Mouse (Mus musculus) forebrain, embryonic 13.5 days (tissue): ENCODE measurements at regions not wholly inside any gene's neighbourhood (a gene's known extent, or its start where the extent isn't known, plus 50 kb on each side); places are given as distances from the start of the nearest gene placed in this dataset.

Experiments used
- ATAC-seq: fragments of 200-750 bp; cut with Nextera tagmentation; 2 replicates; pipeline ENCODE4 v1.8.0; 2017
- H3K27ac ChIP-seq: fragments of 300-500 bp; sonication (generic); 2 replicates; pipeline ENCODE4 v1.5.1; 2015; ENCODE audit warnings: inconsistent platforms, mild to moderate bottlenecking, moderate library complexity
- H3K27me3 ChIP-seq: fragments of 300-500 bp; sonication (generic); 2 replicates; pipeline ENCODE4 v1.6.1; 2015; ENCODE audit warnings: mild to moderate bottlenecking, inconsistent platforms
- H3K36me3 ChIP-seq: fragments of 300-500 bp; sonication (generic); 2 replicates; pipeline ENCODE4 v1.6.1; 2015; ENCODE audit warnings: mild to moderate bottlenecking, inconsistent platforms; ENCODE audit not compliant: poor library complexity, severe bottlenecking
- H3K4me1 ChIP-seq: fragments of 300-500 bp; sonication (generic); 2 replicates; pipeline ENCODE4 v1.6.1; 2015; ENCODE audit warnings: inconsistent platforms
- H3K4me2 ChIP-seq: fragments of 300-500 bp; sonication (generic); 2 replicates; pipeline ENCODE4 v1.6.1; 2015; ENCODE audit warnings: inconsistent platforms, mild to moderate bottlenecking, moderate library complexity
- H3K4me3 ChIP-seq: fragments of 300-500 bp; sonication (generic); 2 replicates; pipeline ENCODE4 v1.5.1; 2015; ENCODE audit warnings: mild to moderate bottlenecking, inconsistent platforms
- H3K9ac ChIP-seq: fragments of 300-500 bp; sonication (generic); 2 replicates; pipeline ENCODE4 v1.6.1; 2015; ENCODE audit warnings: mild to moderate bottlenecking, inconsistent platforms
- H3K9me3 ChIP-seq: fragments of 300-500 bp; sonication (generic); replicated peaks from 2 replicates; pipeline ENCODE4 v1.6.1; 2016; ENCODE audit warnings: inconsistent platforms
- WGBS: fragments of 180-500 bp; shearing (Covaris S2); methylation state at CpG from one replicate; pipeline ENCODE4 v1.1.7; 2015; 5-methylcytosine and 5-hydroxymethylcytosine counted together

DNA sequence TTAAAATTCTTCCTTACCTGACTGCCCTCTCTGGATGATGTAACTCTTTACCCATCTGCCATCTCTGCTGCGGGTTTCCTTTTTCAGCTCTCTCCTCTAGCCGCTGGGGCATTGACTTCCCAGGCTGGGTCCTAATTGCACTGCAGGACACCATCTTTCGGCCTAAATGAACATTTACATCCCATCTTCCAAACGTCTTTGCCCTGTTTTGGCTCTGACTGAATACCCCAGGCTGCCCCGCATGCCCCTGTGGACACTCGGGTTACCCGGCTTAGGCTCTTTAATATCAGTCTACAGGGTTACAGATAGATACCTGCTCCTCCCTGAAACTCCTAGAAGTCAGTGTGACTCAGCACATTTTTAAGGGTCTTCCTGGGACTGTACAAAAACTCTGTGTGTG lies 193.3 kb downstream of the Enc1 start:
- Histone ChIP-seq H3K9me3 (no peaks in the 10 kb centered on the region), H3K4me2 (no peak overlapping the region), H3K36me3 (no peaks in the 10 kb centered on the region), H3K27ac (no peak overlapping the region), H3K4me1 (peaks cover 47% of the 10 kb centered on the region), H3K4me3 (no peak overlapping the region), H3K9ac (no peak overlapping the region), H3K27me3 (no peaks in the 10 kb centered on the region)
- ATAC-seq: no peak
- WGBS: 40% methylated on average over 7 of the region's 7 CpGs

DNA sequence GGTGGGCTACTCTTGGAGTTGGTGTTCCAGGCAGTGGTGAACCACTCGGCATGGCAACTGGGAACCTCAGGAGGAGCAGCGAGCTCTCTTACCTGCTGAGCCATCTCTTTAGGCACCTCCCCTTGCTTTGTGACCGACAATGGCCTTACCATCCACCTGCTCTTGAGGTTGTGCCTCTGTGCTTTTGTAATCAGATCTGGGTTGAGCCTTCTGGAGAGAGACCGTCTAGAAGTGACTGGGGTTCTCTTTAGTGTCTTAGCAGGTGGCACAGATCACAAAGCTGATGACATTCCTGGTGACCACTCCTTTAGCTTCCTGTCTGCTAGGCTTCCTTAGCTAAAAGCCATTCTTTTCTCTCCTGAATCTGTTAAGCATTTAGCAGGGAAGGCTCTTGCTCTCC lies 191.7 kb downstream of the Enc1 start:
- Histone ChIP-seq H3K27ac (no peak overlapping the region), H3K4me2 (no peak overlapping the region), H3K9me3 (no peaks in the 10 kb centered on the region), H3K27me3 (no peaks in the 10 kb centered on the region), H3K4me1 (peaks cover 32% of the 10 kb centered on the region), H3K36me3 (no peaks in the 10 kb centered on the region), H3K9ac (no peak overlapping the region), H3K4me3 (no peak overlapping the region)
- no peak for ATAC-seq
- WGBS: 44% methylated on average over 4 of the region's 4 CpGs

DNA sequence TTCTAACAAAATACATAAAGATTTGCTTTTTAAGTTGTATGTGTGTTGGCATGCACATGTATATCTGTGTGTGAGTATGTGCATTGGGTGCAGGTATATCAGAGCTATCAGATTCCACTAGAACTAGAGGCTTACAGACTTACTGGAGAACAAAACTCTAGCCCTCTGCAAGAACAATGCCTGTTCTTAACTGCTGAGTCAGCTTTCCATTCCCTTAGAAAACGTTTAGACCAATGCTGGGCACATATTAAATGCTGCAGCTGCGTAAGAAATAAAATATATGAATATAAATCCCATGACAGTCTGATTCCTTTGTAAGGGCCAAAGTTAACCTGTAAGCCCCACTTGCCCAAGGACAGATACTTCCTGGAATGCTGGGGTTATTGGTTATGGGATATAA lies 190.0 kb downstream of the Enc1 start:
- Histone ChIP-seq H3K27ac (no peak overlapping the region), H3K9ac (no peak overlapping the region), H3K9me3 (no peaks in the 10 kb centered on the region), H3K4me2 (no peak overlapping the region), H3K36me3 (no peaks in the 10 kb centered on the region), H3K4me1 (peaks cover 15% of the 10 kb centered on the region), H3K27me3 (no peaks in the 10 kb centered on the region), H3K4me3 (no peak overlapping the region)
- 49% methylated on average over 2 of the region's 2 CpGs for WGBS
- ATAC-seq: no peak

DNA sequence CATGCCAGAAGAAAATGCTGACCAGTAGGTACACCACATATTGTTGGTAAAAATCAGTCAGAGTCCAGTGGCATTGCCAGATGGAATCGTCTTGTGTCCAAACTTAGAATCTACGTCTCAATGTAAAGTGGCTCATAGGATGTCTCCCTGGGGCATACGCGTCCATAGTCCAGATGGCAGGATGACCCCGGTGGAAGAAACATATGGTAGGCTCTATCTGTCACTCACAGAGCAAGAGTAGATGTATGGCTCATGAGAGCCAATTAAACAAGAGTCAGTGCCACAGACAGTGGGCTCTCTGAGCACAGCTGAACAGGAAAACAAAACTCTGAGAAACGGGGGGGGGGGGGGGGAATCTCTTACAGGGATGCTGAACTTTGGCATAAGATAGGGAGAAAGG lies 187.3 kb downstream of the Enc1 start:
- ATAC-seq: no peak
- no peaks in the 10 kb centered on the region for H3K27me3 ChIP-seq
- no peaks in the 10 kb centered on the region for H3K36me3 ChIP-seq
- H3K4me1 ChIP-seq: peaks cover 16% of the 10 kb centered on the region
- no peak overlapping the region for H3K4me3 ChIP-seq
- H3K27ac ChIP-seq: no peak overlapping the region
- 69% methylated on average over 6 of the region's 6 CpGs for WGBS
- H3K9ac ChIP-seq: no peak overlapping the region
- H3K4me2 ChIP-seq: no peak overlapping the region
- H3K9me3 ChIP-seq: no peaks in the 10 kb centered on the region

DNA sequence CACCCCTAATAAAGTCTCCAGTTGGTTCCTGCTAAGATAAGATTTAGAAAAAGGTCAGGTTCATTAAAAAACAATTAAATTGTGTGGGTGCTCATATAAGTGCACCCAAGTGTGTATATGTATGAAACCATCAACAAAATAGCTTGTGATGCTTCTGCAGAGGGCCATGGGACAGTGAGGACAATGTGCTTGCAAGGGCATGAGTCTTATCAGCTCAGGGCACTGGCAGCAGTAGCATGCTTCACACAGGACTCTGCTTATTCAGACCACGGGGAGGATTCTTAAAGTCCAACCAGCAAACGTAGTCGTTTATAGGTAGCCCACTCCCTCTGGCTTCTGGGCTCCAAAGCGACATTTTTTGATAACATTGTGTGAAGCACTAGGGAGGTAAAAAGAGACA lies 186.6 kb downstream of the Enc1 start:
- Histone ChIP-seq H3K9ac (no peak overlapping the region), H3K27ac (no peak overlapping the region), H3K9me3 (no peaks in the 10 kb centered on the region), H3K27me3 (no peaks in the 10 kb centered on the region), H3K4me3 (no peak overlapping the region), H3K4me2 (no peak overlapping the region), H3K4me1 (peaks cover 17% of the 10 kb centered on the region), H3K36me3 (no peaks in the 10 kb centered on the region)
- WGBS: 71% methylated on average over 4 of the region's 4 CpGs
- no peak for ATAC-seq

DNA sequence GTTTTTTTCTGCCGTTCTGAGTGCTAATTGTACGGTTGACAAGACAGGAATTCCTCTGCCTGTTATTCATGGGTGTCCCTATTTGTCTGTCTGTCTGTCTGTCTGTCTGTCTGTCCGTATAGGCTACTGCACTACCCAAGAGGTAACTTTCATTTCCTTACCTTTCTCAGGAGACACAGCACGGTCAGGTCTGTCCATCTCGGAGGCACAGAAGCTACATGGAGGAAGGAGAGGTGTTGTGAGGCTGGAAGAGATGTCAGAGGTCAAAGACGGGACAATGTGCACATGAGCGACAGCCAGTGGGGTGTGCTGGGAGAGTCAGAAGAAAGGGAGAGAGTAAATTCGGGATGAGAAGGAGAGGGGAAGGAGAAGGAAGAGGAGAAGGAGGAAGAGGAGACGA lies 184.8 kb downstream of the Enc1 start:
- ATAC-seq: no peak
- Histone ChIP-seq H3K4me2 (no peak overlapping the region), H3K4me3 (no peak overlapping the region), H3K9me3 (no peaks in the 10 kb centered on the region), H3K27ac (no peak overlapping the region), H3K27me3 (no peaks in the 10 kb centered on the region), H3K36me3 (no peaks in the 10 kb centered on the region), H3K9ac (no peak overlapping the region), H3K4me1 (peaks cover 17% of the 10 kb centered on the region)
- 89% methylated on average over 9 of the region's 9 CpGs for WGBS

DNA sequence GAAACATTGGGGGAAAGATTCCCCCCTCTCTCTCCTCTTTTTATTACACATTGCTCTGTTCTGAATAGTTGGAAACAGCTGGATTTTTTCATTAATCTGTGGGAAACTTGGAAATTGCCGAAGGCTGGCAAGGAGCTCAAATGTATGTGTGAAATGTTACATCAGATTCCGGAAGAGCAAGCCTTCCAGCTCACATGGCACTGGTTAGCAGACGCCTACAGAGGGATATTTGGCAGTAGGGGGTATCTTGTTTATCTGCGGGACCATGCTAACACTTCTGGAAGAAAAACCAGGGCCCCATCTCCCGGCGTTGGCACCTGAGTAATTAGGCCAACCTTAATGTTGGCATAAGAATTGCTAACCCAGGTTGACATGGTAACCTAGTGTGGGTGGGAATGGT lies 183.0 kb downstream of the Enc1 start:
- no peaks in the 10 kb centered on the region for H3K27me3 ChIP-seq
- 0 out of 2 replicates have a peak, but pooled peaks have one; percentile 21 for ATAC-seq
- peaks cover 17% of the 10 kb centered on the region for H3K4me1 ChIP-seq
- no peak overlapping the region for H3K4me2 ChIP-seq
- WGBS: 41% methylated on average over 6 of the region's 6 CpGs
- no peak overlapping the region for H3K9ac ChIP-seq
- H3K27ac ChIP-seq: no peak overlapping the region
- no peaks in the 10 kb centered on the region for H3K9me3 ChIP-seq
- no peak overlapping the region for H3K4me3 ChIP-seq
- H3K36me3 ChIP-seq: no peaks in the 10 kb centered on the region

DNA sequence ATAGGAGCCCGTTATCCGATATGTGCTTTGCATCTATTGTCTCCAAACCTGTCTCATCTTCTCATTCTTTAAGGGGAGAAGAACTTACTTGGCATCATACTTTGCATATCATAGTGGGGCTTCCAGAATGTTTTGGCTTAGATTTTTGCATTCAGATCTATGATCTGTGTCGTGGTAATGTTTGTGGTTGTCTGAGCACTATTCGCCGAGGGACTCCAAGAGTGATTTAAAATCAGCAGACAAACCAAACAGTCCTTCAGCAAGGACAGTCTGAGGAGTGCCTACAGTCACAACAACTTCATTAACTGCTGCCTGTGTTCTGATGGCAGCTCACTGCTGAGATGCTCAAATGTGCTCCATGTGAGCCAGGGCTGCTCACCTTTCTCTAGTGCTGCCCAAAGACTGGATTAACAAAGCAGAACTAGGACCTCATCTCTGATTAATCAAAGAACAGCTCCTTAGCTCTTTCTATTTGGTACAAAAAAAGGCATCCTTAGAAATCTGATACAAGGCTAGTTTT lies 182.5 kb downstream of the Enc1 start:
- Histone ChIP-seq H3K27ac (no peak overlapping the region), H3K4me3 (no peak overlapping the region), H3K27me3 (no peaks in the 10 kb centered on the region), H3K36me3 (no peaks in the 10 kb centered on the region), H3K9me3 (no peaks in the 10 kb centered on the region), H3K4me2 (no peak overlapping the region), H3K4me1 (peaks cover 17% of the 10 kb centered on the region), H3K9ac (no peak overlapping the region)
- ATAC-seq: no peak
- WGBS: 73% methylated on average over 5 of the region's 5 CpGs

DNA sequence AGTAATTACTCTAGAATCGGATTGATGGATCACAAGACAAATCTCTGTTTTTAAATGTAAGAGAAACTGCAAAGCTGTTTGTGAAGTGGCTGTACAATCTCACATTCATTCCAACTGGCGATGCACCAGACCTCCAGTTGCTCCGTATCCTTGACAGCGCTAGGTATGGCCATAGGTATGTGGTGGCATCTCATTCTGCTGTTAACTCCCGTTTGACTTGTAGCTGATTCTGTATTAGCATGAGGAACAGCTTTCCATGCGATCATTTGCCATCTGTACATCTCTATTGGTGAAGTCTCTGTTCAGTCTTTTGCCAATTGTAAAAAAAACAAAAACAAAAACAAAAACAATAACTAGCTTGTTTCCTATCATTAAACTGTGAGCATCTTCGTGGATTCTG lies 182.0 kb downstream of the Enc1 start:
- H3K4me2 ChIP-seq: no peak overlapping the region
- H3K9me3 ChIP-seq: no peaks in the 10 kb centered on the region
- H3K27me3 ChIP-seq: no peaks in the 10 kb centered on the region
- no peak for ATAC-seq
- no peaks in the 10 kb centered on the region for H3K36me3 ChIP-seq
- WGBS: 71% methylated on average over 7 of the region's 7 CpGs
- H3K4me3 ChIP-seq: no peak overlapping the region
- no peak overlapping the region for H3K27ac ChIP-seq
- H3K9ac ChIP-seq: no peak overlapping the region
- H3K4me1 ChIP-seq: peaks cover 17% of the 10 kb centered on the region

DNA sequence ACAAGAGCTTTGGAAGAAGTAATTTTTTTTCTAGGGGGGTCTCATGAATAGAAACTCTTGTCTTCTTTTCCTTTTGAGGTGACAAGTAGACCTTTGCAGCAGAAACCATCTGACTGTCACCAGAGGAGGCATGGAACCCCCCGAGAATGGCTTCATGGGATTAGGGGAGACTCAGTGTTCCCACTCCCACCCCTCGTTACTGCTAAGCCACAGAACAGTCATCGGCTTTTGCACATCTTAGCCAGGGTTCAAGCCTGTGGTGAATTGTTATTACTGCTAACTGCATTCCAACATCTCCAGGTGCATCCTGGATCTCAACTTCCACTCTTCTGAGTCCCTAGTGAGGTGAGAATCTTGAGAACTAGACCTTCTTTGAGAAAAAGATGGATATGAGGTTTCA lies 180.9 kb downstream of the Enc1 start:
- no peaks in the 10 kb centered on the region for H3K9me3 ChIP-seq
- H3K4me3 ChIP-seq: no peak overlapping the region
- 82% methylated on average over 3 of the region's 3 CpGs for WGBS
- H3K36me3 ChIP-seq: no peaks in the 10 kb centered on the region
- no peak overlapping the region for H3K27ac ChIP-seq
- H3K27me3 ChIP-seq: no peaks in the 10 kb centered on the region
- peaks cover 17% of the 10 kb centered on the region for H3K4me1 ChIP-seq
- ATAC-seq: no peak
- no peak overlapping the region for H3K4me2 ChIP-seq
- H3K9ac ChIP-seq: no peak overlapping the region

DNA sequence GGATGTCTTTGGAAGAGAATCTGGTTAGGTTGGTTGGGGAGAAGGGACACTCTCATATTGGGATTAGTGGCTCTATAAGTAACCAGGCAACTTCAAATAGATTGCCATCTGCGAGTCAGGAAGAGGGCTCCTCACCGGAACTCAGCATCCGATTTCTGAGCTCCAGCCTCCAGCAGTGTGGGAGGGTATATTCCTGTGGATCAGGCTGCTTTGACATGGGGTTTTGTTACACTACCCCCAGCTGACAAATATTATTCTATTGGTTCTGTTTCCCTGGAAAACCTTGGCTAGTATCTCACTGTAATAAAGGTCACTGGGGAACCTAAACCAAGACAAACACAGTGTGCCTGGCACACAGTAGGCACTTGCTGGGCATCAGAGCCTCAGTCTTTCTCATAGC lies 179.9 kb downstream of the Enc1 start:
- H3K4me1 ChIP-seq: peaks cover 20% of the 10 kb centered on the region
- H3K9me3 ChIP-seq: no peaks in the 10 kb centered on the region
- no peak overlapping the region for H3K9ac ChIP-seq
- no peaks in the 10 kb centered on the region for H3K27me3 ChIP-seq
- no peak for ATAC-seq
- H3K4me3 ChIP-seq: no peak overlapping the region
- no peak overlapping the region for H3K4me2 ChIP-seq
- no peak overlapping the region for H3K27ac ChIP-seq
- 72% methylated on average over 3 of the region's 3 CpGs for WGBS
- H3K36me3 ChIP-seq: no peaks in the 10 kb centered on the region

DNA sequence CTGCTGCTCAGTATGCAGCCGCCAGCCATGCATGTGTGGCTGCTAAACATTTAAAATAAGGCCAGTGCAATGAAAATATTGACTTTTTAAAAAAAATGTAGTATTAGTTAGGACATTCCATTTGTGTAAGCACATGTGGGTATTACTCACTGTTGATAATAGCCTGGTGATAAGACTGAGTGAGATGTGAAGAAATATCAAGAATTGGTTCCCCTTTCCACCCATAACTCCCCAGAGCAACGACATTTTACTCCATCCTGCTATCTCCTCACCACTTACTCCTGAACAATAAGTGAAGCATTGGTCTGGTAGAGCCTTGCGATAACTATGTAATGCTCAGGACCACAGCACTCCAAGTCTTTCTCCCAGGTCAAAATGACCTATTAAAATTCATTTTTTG lies 178.2 kb downstream of the Enc1 start:
- Histone ChIP-seq H3K9me3 (no peaks in the 10 kb centered on the region), H3K4me1 (peaks cover 15% of the 10 kb centered on the region), H3K4me2 (no peak overlapping the region), H3K27me3 (no peaks in the 10 kb centered on the region), H3K27ac (no peak overlapping the region), H3K9ac (no peak overlapping the region), H3K4me3 (no peak overlapping the region), H3K36me3 (no peaks in the 10 kb centered on the region)
- 90% methylated on average over 3 of the region's 3 CpGs for WGBS
- no peak for ATAC-seq

DNA sequence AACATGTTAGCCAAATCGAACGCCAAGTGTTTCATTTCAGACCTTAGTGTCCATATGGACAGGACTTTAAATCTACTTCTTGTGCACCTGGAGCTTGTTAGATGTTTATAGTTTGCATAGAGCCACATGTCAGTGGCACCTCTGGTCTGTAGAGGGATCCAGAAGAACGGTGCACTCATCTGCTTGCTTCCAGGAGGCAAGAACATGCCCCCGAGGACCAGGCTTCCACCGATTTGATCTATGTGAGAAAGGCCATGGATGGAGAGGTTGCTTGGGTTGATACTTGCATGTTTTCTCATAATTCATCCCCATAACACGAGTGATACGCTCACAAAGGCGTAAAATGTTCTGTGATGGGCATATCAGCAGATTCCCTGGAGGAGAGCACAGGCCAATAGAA lies 177.8 kb downstream of the Enc1 start:
- Histone ChIP-seq H3K4me2 (no peak overlapping the region), H3K9me3 (no peaks in the 10 kb centered on the region), H3K27ac (no peak overlapping the region), H3K4me1 (peaks cover 11% of the 10 kb centered on the region), H3K27me3 (no peaks in the 10 kb centered on the region), H3K36me3 (no peaks in the 10 kb centered on the region), H3K4me3 (no peak overlapping the region), H3K9ac (no peak overlapping the region)
- WGBS: 91% methylated on average over 8 of the region's 8 CpGs
- no peak for ATAC-seq
